Mouse (Mus musculus): ENCODE data around the gene Gemin7. TPM values are rescaled to one million over a fixed set of nuclear protein-coding genes. Genes with fewer than 3 reads are reported as not detected.

Gene Gemin7
- total RNA-seq, 2 experiments from 2014 or later = 52.1 to 55.0 TPM

DNA sequence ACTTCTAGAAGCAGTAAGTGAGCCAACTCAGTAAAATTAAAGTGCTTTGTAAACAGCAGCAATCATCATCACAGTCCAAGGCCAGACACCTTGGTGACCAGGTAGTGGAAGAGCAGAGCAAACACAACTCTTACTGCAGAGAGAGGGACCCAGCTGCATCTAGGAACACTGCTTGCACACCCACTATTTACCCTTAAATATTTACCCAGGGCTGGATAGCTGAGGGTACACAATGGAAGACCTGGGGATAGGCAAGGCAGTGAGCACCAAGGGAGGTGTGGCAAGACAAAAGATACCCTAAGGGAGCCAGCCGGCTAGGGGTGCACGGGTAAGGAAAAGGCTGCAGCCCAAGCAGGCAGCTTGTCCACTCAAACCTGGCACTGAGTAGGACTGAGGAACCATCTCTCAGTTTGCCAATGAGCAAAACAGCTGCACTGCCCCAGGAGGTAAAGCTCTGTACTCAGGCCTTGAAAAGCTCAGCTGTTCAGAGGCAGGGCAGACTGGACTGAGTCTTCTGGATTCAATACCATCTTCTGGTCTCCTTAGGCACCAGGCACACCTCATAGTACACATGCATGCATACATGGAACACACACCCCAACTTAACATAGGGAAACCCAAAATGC is 29.9 kb downstream of the Gemin7 start:
- DNase-seq = no peak

DNA sequence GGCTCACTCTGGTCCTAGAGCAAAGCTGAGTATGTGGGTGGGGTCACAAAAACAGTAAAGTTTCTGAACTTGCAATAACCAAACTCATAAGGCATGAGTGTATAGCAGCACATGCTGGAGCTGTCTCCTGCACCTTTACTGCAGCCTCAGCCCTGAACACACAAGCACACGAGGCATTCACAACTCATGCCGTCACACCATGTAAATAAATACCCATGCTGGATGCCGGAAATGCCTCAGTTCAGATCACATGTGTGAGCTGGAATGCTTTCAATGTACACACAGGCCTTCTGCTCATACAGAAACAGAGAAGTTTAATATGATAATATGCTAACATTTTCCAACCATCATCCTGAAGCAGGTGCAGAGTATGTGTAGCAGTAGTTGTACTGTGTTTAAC is 31.4 kb downstream of the Gemin7 start:
- no peak for DNase-seq

DNA sequence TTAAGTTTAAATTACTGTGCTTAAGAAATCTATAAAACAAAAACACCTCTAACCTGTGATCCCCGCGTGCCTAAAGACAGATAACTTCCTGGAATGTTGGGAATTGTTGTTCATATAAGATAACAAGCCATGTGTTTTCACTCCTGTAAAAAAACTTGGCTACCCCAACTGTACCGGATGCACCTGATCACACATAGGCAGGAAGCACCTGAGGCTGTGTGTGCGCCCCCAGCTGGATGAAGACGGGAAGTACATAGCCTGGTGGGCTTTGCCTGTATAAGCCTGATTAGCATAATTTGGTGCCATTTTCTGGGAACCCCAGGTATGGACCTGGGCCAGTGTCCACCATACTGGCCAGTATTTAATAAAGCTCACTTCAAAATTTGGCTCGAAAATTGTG is 33.8 kb downstream of the Gemin7 start:
- no peak for DNase-seq

DNA sequence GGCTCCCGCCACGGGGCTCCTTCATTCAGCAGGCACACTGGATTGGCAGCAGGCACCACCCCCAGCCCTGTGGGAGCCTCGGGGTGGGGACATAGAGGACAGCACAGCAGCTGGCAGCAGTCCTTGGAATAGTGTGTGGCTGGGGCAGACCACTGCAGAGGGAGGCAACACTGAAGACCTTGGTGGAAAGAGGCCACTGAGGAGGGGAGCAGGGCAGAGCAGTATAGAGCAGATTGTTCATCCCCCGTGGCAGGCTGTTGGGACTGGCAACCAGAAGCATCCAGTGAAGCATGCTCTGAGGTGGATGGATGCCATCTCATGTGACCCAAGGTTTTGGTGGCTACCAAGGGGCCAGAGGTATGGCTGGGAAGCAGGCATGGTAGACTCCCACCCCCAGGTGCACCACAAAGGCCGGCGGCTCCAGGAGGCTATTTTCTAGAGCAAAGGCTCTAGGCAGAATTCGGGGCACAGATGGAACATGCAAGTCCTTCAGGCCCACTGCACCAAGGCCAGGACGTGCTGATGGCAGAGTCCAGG is 35.2 kb downstream of the Gemin7 start:
- peak in 1 of 2 experiments; percentile 30 for DNase-seq

DNA sequence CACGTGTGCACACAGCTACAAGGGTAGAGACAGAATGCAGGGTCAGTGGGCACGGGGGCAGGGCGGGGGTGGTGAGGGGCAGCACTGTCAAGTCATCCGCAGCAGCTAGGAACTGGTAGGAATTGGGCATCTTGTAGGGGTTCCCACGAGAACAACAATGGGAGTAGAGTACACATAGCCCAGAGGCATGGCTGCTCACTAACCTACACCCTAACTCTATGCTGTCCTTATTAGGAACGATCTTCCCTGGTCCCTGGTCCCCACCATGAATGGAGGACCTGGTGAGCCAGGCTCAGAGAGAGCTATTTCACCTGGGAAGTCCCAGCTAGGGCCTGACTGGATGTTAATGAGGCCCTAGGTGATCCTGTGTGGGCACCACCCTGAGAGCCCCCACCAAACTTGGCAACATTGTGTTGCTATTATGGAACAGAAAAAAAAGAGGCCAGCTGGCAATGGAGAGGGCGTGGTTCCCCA is 35.7 kb downstream of the Gemin7 start:
- DNase-seq = no peak

DNA sequence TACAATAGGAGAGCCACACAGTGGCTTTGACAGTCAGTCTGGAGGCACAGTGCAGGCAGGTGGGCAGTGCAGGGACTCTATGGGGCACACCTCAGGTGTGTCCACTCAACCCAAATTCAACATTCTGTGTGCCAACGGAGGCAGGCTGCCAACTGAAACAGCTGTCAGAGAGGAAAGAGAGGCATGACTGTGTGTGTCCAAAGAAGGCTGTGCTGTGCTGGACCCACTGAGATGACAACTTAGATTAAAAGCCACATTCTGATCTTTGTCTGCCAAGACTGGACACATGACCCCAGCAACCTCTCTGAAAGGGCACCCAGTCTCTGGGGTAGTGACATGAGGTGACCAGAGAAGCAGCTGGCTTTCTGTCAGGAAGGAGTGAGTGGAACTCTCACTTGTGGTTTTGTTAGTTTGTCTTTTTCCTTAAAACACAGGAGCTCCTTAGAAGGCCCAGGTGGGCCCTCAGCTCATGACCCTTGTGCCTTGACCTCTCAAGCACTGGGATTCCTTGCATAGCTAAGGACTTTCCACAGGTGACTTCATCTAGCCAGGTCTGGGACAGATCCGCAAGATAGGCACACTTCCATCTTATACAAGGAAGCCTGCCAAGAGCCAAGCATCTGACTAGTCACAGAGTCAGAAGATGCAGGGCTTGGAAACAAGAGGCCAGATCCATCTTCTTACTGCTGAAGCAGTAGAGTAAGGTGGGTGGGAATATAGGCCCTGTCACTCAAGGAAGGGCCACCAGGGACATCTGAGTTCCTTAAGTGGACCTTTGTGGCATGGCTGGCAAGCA is 36.4 kb downstream of the Gemin7 start:
- no peak for DNase-seq

DNA sequence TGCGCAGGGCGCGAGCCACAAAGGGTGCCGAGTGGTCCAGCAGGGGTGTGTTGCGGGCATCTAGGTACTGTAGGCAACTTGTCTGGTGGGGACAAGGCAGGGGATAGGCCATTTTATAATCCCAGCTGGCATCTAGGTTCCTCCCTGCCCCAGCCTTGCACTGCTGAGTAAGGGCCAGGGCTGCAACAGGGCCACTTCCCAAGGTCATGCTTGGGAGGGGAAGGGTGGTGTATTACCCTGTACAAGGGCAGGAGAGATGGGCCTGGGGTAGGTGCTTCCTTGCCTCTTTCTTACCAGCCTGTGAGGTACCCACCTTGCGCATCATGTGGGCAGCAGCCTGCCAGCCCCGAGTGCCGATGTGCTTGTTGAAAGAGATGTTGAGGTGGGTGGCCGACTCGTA is 42.7 kb downstream of the Gemin7 start:
- no peak for DNase-seq

DNA sequence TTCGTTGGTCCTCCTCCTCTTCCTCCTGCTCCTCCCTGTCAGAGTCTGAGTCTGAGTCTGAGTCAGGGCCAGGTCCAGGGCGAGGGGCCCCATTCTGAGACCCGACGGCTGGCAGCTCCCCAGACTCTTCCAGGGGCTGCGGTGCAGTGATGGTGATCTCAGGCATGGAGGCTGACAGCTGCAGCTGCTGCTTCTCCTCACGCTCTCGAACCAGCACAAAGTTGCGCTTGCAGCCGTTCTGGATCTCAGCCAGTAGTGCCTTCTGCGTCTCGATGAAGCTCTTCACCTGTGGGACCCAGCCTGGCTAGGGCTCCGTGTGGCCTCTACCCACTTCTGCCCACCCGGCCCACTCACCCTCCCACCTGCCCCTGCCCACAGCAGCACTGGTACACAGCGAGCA is 45.2 kb downstream of the Gemin7 start:
- no peak for DNase-seq

DNA sequence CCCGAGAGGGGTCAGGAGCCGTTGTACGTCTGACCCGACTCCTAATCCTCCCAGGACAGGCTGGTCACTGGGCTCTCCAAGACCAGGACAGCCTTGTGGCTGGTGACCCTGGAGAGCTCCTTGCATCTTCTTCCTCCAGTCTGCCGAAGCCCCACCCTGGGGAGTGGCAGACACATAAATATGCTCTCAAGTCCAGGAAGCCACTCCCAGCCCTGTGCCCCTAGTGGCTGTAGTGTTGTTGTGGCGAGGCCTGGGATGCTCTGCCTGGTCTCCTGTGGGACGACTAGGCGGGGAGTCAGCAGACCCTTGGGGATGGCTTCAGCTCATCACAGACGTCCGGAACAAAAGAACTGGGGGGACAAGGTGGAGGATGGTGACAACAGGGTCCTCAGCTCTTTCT is 46.3 kb downstream of the Gemin7 start:
- DNase-seq = no peak

DNA sequence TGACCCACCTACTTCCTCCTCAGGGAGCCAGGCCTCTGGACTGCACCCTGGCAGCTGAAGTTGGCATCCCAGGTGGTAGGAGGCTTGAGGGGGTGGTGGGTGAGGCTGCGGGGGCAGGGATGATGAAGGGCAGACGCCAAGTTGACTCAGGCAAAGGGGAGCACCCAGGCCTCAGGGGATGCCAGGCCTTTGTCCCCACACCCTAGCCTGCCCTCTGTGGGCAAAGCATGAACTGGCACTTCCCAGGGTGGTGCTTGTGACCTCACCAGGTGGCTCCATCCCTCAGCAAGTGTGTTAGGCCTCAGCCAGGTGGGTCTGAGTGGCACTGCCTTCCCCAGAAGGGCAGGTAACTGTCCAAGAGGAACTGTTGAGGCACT is 52.3 kb downstream of the Gemin7 start:
- DNase-seq = no peak

DNA sequence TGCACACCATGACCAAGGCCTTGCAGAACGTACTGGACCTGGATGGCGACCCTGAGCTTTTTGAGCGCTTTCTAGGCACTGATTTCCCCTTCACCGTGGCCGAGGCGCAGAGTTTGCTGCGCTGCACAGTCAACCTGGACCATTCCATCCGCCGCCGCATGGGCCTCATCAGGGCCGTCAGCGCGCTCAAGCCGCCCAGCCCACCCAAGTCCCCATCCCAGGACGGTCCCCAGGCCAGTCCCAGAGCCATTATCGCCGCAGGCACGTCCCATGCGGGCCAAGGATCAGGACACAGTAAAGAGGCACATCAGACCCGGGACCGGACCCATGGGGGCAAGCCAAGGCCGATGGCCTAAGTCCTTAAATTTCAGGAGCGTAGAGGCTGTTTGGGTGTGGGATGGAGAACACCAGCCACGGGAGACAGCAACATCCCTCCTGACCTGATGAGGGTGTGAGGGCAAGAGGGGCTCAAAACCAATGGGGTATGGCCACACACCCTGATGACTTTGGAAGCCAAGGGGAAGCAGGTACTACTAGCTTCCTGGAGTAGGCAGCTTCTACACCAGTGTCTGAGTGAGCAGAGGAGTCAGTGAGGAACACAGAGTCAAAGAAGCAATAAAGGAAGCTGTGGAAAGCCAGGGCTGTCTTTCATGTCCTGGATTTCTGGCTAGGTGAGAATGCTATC is 52.8 kb downstream of the Gemin7 start:
- no peak for DNase-seq

DNA sequence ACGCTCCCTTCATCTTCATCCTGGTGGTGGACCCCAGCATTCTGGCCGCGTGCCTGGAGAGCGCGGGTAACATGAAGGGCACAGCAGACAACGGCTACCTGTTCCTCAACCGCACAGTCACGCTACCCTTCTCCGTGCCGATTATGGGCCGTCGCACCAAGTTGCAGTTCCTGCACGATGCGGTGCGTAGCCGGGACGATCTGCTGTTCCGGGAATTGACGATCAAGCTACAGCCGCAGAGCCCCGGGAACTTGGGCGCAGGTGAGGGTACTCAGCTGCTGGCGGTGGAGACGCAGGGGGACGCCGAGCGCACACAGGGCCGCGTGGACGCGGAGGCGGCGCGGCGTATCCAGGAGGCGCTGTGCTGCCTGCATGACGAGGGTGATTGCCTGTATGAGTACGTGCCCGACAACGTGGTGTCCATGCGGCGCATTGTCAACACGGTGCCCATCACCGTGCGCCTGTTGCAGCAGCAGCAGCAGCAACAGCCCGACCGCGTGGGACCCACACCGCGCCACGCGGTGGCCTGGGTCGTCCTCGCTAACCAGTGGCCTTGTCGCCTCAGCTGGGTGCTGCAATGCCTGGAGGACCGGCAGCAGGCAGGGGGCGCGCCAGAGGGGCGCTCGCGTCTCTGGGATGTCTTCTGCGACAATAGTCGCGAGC is 53.5 kb downstream of the Gemin7 start:
- peak in 1 of 2 experiments; percentile 68 for DNase-seq

DNA sequence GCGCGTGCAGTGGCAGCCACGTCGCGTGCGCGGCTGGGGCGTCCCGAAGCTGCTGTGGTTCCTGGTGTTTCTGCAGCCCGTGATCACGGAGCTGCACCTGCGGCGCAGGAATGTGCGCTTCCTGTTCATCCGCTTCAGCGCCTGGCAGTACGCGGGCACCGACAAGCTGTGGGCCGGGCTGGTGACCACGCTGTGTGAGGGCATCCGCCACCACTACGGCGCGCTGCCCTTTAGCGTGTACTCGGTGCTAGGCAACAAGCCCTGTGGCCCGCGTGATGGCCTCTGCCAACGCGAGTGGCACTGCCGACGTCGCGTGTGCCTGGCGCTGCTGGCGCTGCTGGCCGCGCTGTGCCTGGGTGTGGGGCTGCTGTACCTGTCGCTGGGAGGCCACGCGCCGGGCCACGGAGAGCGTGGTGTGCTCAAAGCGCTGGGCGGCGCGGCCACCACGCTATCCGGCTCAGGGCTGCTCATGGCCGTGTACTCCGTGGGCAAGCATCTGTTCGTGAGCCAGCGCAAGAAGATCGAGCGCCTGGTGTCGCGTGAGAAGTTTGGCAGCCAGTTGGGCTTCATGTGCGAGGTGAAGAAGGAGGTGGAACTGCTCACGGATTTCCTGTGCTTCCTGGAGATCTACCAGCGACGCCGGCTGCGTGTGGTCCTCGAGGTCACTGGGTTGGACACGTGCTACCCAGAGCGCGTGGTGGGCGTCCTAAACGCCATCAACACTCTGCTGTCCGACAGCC is 54.2 kb downstream of the Gemin7 start:
- DNase-seq = no peak

DNA sequence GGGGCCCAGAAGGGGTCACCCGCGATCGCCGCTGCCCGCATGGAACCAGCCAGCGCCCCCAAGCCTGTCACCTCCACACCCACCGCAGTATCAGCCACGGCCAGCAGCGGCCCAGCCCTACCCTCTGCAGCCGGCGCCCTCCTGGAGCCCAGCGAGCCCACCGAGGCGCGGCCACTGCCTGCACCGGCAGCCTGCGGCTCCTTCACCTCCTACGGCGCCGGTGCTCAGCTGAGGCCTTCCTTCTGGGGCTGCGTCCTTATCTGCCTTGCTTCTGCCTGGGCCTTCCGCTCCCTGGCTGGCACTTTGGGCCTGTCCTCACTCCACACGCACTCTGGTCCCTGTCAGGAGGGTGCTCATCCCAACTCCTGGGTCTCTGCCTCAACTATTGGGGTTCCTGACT is 57.4 kb downstream of the Gemin7 start:
- no peak for DNase-seq

DNA sequence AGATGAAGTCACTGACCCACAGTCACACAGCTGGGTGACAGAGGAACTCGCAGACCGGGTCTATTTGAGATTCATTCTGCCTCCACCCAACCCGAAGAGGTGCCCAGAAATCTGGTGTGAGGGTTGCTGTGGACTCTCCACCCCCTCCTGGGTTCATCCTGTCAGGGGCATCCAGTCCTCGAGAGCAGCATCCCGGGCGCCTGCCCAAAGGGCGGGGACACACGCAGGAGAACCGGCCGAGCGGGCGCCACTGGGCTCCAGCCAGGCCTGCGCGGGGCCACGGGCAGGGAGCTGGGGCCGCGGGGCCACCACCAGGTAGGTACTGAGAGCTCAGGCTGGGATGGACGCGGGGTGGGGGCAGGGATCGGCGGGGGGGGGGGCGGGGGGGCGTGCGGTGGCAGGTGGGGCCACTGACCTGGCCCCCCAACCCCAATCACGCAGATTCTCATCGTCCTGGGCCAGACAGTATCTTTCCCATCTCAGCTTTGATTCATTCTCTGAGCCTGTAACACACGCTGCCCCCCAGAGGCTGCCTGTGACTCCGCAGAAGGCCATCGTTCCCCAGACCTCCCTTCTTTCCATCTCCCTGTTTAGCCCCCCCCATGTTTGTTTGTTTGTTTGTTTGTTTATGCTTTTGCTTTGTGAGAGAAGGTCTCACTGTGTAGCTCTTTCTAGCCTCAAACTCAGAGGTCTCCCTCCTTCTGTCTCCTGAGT is 59.6 kb downstream of the Gemin7 start, which contains the start of gene Nkpd1:
Nkpd1 (plus strand) TSS at position 187 of the 714 bp plus-strand sequence.
- DNase-seq = no peak

Other genes starting within 250 kb of the Gemin7 start
- 10 to 100 TPM; 43.5 to 50.3 TPM for gene Ercc1, start 232.8 kb downstream of the Gemin7 start, total RNA-seq (2021)
- 1 to 10 TPM; 9.6 to 10.0 TPM for gene Cd3eap, start 218.1 kb downstream of the Gemin7 start, total RNA-seq (2021)
- 10 to 100 TPM; 38.2 to 42.9 TPM for gene Ppp1r13l, start 217.8 kb downstream of the Gemin7 start, total RNA-seq (2021)
- 10 to 100 TPM in 1 of 2 experiments, 1 to 10 TPM in 1; 7.6 to 10.4 TPM for gene Ercc2, start 195.6 kb downstream of the Gemin7 start, total RNA-seq (2021)
- gene Klc3, start 173.5 kb downstream of the Gemin7 start, total RNA-seq (2021) = under 1 TPM; 0.32 to 0.46 TPM
- gene Ckm, start 172.8 kb downstream of the Gemin7 start, total RNA-seq (2021) = 1,000 to 10,000 TPM; 3,672 to 3,752 TPM
- gene Mark4, start 118.8 kb downstream of the Gemin7 start, total RNA-seq (2021) = 10 to 100 TPM; 21.3 to 22.1 TPM
- 1 to 10 TPM in 1 of 2 experiments, under 1 TPM in 1; 0.77 to 1.1 TPM for gene Exoc3l2, start 114.3 kb downstream of the Gemin7 start, total RNA-seq (2021)
- 1 to 10 TPM; 2.7 to 2.8 TPM for gene Bloc1s3, start 69.2 kb downstream of the Gemin7 start, total RNA-seq (2021)
- 10 to 100 TPM; 44.3 to 45.3 TPM for gene Trappc6a, start 69.2 kb downstream of the Gemin7 start, total RNA-seq (2021)
- under 1 TPM in 1 of 2 experiments, not detected in 1; 0.18 TPM for gene Nkpd1, start 59.8 kb downstream of the Gemin7 start, total RNA-seq (2021)
- gene Ppp1r37, start 14.5 kb downstream of the Gemin7 start, total RNA-seq (2021) = 10 to 100 TPM; 61.1 to 63.1 TPM
- gene Zfp296, start 308 bp downstream of the Gemin7 start, total RNA-seq (2021) = under 1 TPM; 0.35 to 0.49 TPM
- 10 to 100 TPM; 10.5 to 15.6 TPM for gene Clasrp, start 26.9 kb upstream of the Gemin7 start, total RNA-seq (2021)
- 1 to 10 TPM; 9.0 to 9.2 TPM for gene Relb, start 51.8 kb upstream of the Gemin7 start, total RNA-seq (2021)
- gene Clptm1, start 87.4 kb upstream of the Gemin7 start, total RNA-seq (2021) = 10 to 100 TPM; 77.3 to 85.5 TPM
- under 1 TPM in 1 of 2 experiments, not detected in 1; 0.75 TPM for gene Apoc2, start 100.3 kb upstream of the Gemin7 start, total RNA-seq (2021)
- not detected for gene Gm44805, start 103.8 kb upstream of the Gemin7 start, total RNA-seq (2021)
- not detected for gene Apoc4, start 103.9 kb upstream of the Gemin7 start, total RNA-seq (2021)
- 10 to 100 TPM in 1 of 2 experiments, under 1 TPM in 1; 0.57 to 19.5 TPM for gene Apoc1, start 115.1 kb upstream of the Gemin7 start, total RNA-seq (2021)
- gene Apoe, start 121.6 kb upstream of the Gemin7 start, total RNA-seq (2021) = 100 to 1,000 TPM; 270 to 319 TPM
- 100 to 1,000 TPM in 1 of 2 experiments, 10 to 100 TPM in 1; 98.9 to 110 TPM for gene Tomm40, start 137.8 kb upstream of the Gemin7 start, total RNA-seq (2021)
- 10 to 100 TPM; 28.5 to 30.0 TPM for gene Nectin2, start 172.9 kb upstream of the Gemin7 start, total RNA-seq (2021)
- 100 to 1,000 TPM; 192 to 199 TPM for gene Bcam, start 193.4 kb upstream of the Gemin7 start, total RNA-seq (2021)
- gene Cblc, start 219.2 kb upstream of the Gemin7 start, total RNA-seq (2021) = under 1 TPM; 0.35 to 0.75 TPM
- gene Bcl3, start 245.2 kb upstream of the Gemin7 start, total RNA-seq (2021) = 1 to 10 TPM; 2.9 to 3.7 TPM